Mouse (Mus musculus) inflammation-experienced regulatory T-cells, adult 6 months (primary cell): ENCODE data around the gene Aym1. TPM values are rescaled to one million over a fixed set of nuclear protein-coding genes. Genes with fewer than 3 reads are reported as not detected.
"Not testable (repeated sequence)": the region's sequence is repeated elsewhere in the genome, so short reads cannot be mapped to it uniquely, and the experiment has no call there.

Experiments used
- ATAC-seq: one replicate; pipeline ENCODE4 v1.8.0; 2017
- polyA plus RNA-seq, 3 experiments: library from polyadenylated mRNA; unstranded; fragments of 100-300 nt; shearing (Covaris generic); gene quantifications; one replicate each; pipeline ENCODE4 v1.2.1; 2017

Aym1 gene
- polyA plus RNA-seq, 3 experiments from 2014 or later, result not detected

GRCm38 (mm10) chr5:113354311-113354710 lies 2.8 kb upstream of the Aym1 start:
- no peak for ATAC-seq

GRCm38 (mm10) chr5:113357656-113358055 lies 562 bp downstream of the Aym1 start:
- ATAC-seq, result no peak

- ATAC-seq, result no peak
Observed at GRCm38 (mm10) chr5:113358833-113359232, 1.7 kb downstream of the Aym1 start.

- ATAC-seq, result no peak
Observed at GRCm38 (mm10) chr5:113361283-113361682, 4.2 kb downstream of the Aym1 start.

- no peak for ATAC-seq
Observed at GRCm38 (mm10) chr5:113362258-113362996, 5.3 kb downstream of the Aym1 start.

GRCm38 (mm10) chr5:113363177-113363576 lies 6.1 kb downstream of the Aym1 start:
- no peak for ATAC-seq

- ATAC-seq, result no peak
Observed at GRCm38 (mm10) chr5:113365921-113366320, 8.8 kb downstream of the Aym1 start.

- ATAC-seq, result not testable (repeated sequence)
Observed at GRCm38 (mm10) chr5:113367726-113368125, 10.6 kb downstream of the Aym1 start.

- no peak for ATAC-seq
Observed at GRCm38 (mm10) chr5:113369262-113369868, 12.3 kb downstream of the Aym1 start.

GRCm38 (mm10) chr5:113372449-113372848 lies 15.4 kb downstream of the Aym1 start:
- ATAC-seq, result no peak

GRCm38 (mm10) chr5:113372995-113373950 lies 16.2 kb downstream of the Aym1 start:
- no peak for ATAC-seq

GRCm38 (mm10) chr5:113374290-113374689 lies 17.2 kb downstream of the Aym1 start:
- no peak for ATAC-seq

- ATAC-seq, result no peak
Observed at GRCm38 (mm10) chr5:113375783-113376182, 18.7 kb downstream of the Aym1 start.

- ATAC-seq, result no peak
Observed at GRCm38 (mm10) chr5:113376292-113376691, 19.2 kb downstream of the Aym1 start.

GRCm38 (mm10) chr5:113379416-113379815 lies 22.3 kb downstream of the Aym1 start:
- ATAC-seq, result no peak

- ATAC-seq, result no peak
Observed at GRCm38 (mm10) chr5:113380553-113380952, 23.5 kb downstream of the Aym1 start.

- no peak for ATAC-seq
Observed at GRCm38 (mm10) chr5:113382580-113382979, 25.5 kb downstream of the Aym1 start.

GRCm38 (mm10) chr5:113393766-113394165 lies 36.7 kb downstream of the Aym1 start:
- ATAC-seq, result no peak

- no peak for ATAC-seq
Observed at GRCm38 (mm10) chr5:113396286-113396934, 39.3 kb downstream of the Aym1 start.

- no peak for ATAC-seq
Observed at GRCm38 (mm10) chr5:113397443-113398317, 40.6 kb downstream of the Aym1 start.

- ATAC-seq, result no peak
Observed at GRCm38 (mm10) chr5:113402702-113403101, 45.6 kb downstream of the Aym1 start.

GRCm38 (mm10) chr5:113407346-113407745 lies 50.3 kb downstream of the Aym1 start:
- ATAC-seq, result no peak
